Mouse (Mus musculus): ENCODE data around the gene Fam234b. TPM values are rescaled to one million over a fixed set of nuclear protein-coding genes. Genes with fewer than 3 reads are reported as not detected.

Fam234b gene
- total and polyA plus RNA-seq, 2 experiments: 14.8 to 15.1 TPM

- Histone ChIP-seq H3K27ac (replicated peaks; ENCODE audit: insufficient read depth, low read depth, low read length) (no peak overlapping the region), H3K4me1 (ENCODE audit: control insufficient read depth, insufficient read depth, low read length) (no peaks in the 10 kb centered on the region), H3K79me2 (ENCODE audit: control insufficient read depth, insufficient read depth, low read length) (no peaks in the 10 kb centered on the region), H3K36me3 (ENCODE audit: control insufficient read depth, insufficient read depth, low read length) (no peaks in the 10 kb centered on the region), H3K27me3 (ENCODE audit: control insufficient read depth, insufficient read depth, low read length) (no peaks in the 10 kb centered on the region), H3K4me3 (ENCODE audit: insufficient read depth, low read depth, low read length) (no peak overlapping the region), H3K9ac (ENCODE audit: low read depth, low read length) (no peak overlapping the region)
- 59% methylated on average over 24 of the region's 24 CpGs for WGBS
- TF ChIP-seq CTCF (IDR thresholded peaks at IDR 0.05; ENCODE audit: low read depth, low read length) (no peak), POLR2A (IDR thresholded peaks at IDR 0.05; ENCODE audit: extremely low read depth, insufficient read depth, low read length) (no peak)
- no peak for DNase-seq (ENCODE audit: extremely low read depth, low read depth, low spot score)
Observed at GRCm38 (mm10) chr6:135251849-135252727, 54.3 kb downstream of the Fam234b start.

GRCm38 (mm10) chr6:135252728-135253077, 54.9 kb downstream of the Fam234b start:
- Histone ChIP-seq H3K79me2 (ENCODE audit: control insufficient read depth, insufficient read depth, low read length) (no peaks in the 10 kb centered on the region), H3K4me1 (ENCODE audit: control insufficient read depth, insufficient read depth, low read length) (no peaks in the 10 kb centered on the region), H3K36me3 (ENCODE audit: control insufficient read depth, insufficient read depth, low read length) (no peaks in the 10 kb centered on the region), H3K27me3 (ENCODE audit: control insufficient read depth, insufficient read depth, low read length) (no peaks in the 10 kb centered on the region), H3K4me3 (ENCODE audit: insufficient read depth, low read depth, low read length) (no peak overlapping the region), H3K27ac (replicated peaks; ENCODE audit: insufficient read depth, low read depth, low read length) (no peak overlapping the region), H3K9ac (ENCODE audit: low read depth, low read length) (no peak overlapping the region)
- no peak for DNase-seq (ENCODE audit: extremely low read depth, low read depth, low spot score)
- TF ChIP-seq CTCF (IDR thresholded peaks at IDR 0.05; ENCODE audit: low read depth, low read length) (no peak), POLR2A (IDR thresholded peaks at IDR 0.05; ENCODE audit: extremely low read depth, insufficient read depth, low read length) (no peak)
- WGBS: 17% methylated on average over 16 of the region's 16 CpGs

GRCm38 (mm10) chr6:135254153-135254552, 56.4 kb downstream of the Fam234b start, which contains the start of gene Gsg1:
Gene Gsg1 (minus strand): TSS chr6:135254351.
- H3K4me3 ChIP-seq (ENCODE audit: insufficient read depth, low read depth, low read length): no peak within 1 kb of the TSS
- no peaks in the 10 kb centered on the region for H3K36me3 ChIP-seq (ENCODE audit: control insufficient read depth, insufficient read depth, low read length)
- no peaks in the 10 kb centered on the region for H3K4me1 ChIP-seq (ENCODE audit: control insufficient read depth, insufficient read depth, low read length)
- H3K79me2 ChIP-seq (ENCODE audit: control insufficient read depth, insufficient read depth, low read length): no peaks in the 10 kb centered on the region
- 87% methylated on average over 7 of the region's 7 CpGs for WGBS
- H3K27me3 ChIP-seq (ENCODE audit: control insufficient read depth, insufficient read depth, low read length): no peaks in the 10 kb centered on the region
- no peak for DNase-seq (ENCODE audit: extremely low read depth, low read depth, low spot score)
- no peak within 1 kb of the TSS for H3K9ac ChIP-seq (ENCODE audit: low read depth, low read length)
- no peak within 1 kb of the TSS for H3K27ac ChIP-seq (replicated peaks; ENCODE audit: insufficient read depth, low read depth, low read length)
- no peak for TF ChIP-seq CTCF (IDR thresholded peaks at IDR 0.05; ENCODE audit: low read depth, low read length)
- TF ChIP-seq POLR2A (IDR thresholded peaks at IDR 0.05; ENCODE audit: extremely low read depth, insufficient read depth, low read length): no peak

GRCm38 (mm10) chr6:135260435-135260834, 62.7 kb downstream of the Fam234b start:
- H3K4me3 ChIP-seq (ENCODE audit: insufficient read depth, low read depth, low read length): no peak overlapping the region
- H3K9ac ChIP-seq (ENCODE audit: low read depth, low read length): no peak overlapping the region
- H3K27me3 ChIP-seq (ENCODE audit: control insufficient read depth, insufficient read depth, low read length): no peaks in the 10 kb centered on the region
- TF ChIP-seq POLR2A (IDR thresholded peaks at IDR 0.05; ENCODE audit: extremely low read depth, insufficient read depth, low read length) (no peak), CTCF (IDR thresholded peaks at IDR 0.05; ENCODE audit: low read depth, low read length) (0 out of 2 replicates have a peak, but pooled peaks have one; percentile 3)
- H3K36me3 ChIP-seq (ENCODE audit: control insufficient read depth, insufficient read depth, low read length): no peaks in the 10 kb centered on the region
- H3K4me1 ChIP-seq (ENCODE audit: control insufficient read depth, insufficient read depth, low read length): no peaks in the 10 kb centered on the region
- WGBS: 95% methylated on average over 6 of the region's 6 CpGs
- H3K27ac ChIP-seq (replicated peaks; ENCODE audit: insufficient read depth, low read depth, low read length): no peak overlapping the region
- no peaks in the 10 kb centered on the region for H3K79me2 ChIP-seq (ENCODE audit: control insufficient read depth, insufficient read depth, low read length)
- DNase-seq (ENCODE audit: extremely low read depth, low read depth, low spot score): no peak

GRCm38 (mm10) chr6:135261124-135261523, 63.3 kb downstream of the Fam234b start:
- no peak for DNase-seq (ENCODE audit: extremely low read depth, low read depth, low spot score)
- Histone ChIP-seq H3K4me3 (ENCODE audit: insufficient read depth, low read depth, low read length) (no peak overlapping the region), H3K9ac (ENCODE audit: low read depth, low read length) (no peak overlapping the region), H3K4me1 (ENCODE audit: control insufficient read depth, insufficient read depth, low read length) (no peaks in the 10 kb centered on the region), H3K36me3 (ENCODE audit: control insufficient read depth, insufficient read depth, low read length) (no peaks in the 10 kb centered on the region), H3K27me3 (ENCODE audit: control insufficient read depth, insufficient read depth, low read length) (no peaks in the 10 kb centered on the region), H3K79me2 (ENCODE audit: control insufficient read depth, insufficient read depth, low read length) (no peaks in the 10 kb centered on the region), H3K27ac (replicated peaks; ENCODE audit: insufficient read depth, low read depth, low read length) (no peak overlapping the region)
- TF ChIP-seq CTCF (IDR thresholded peaks at IDR 0.05; ENCODE audit: low read depth, low read length) (no peak), POLR2A (IDR thresholded peaks at IDR 0.05; ENCODE audit: extremely low read depth, insufficient read depth, low read length) (no peak)
- 86% methylated on average over 9 of the region's 9 CpGs for WGBS

- H3K27me3 ChIP-seq (ENCODE audit: control insufficient read depth, insufficient read depth, low read length): no peaks in the 10 kb centered on the region
- H3K79me2 ChIP-seq (ENCODE audit: control insufficient read depth, insufficient read depth, low read length): no peaks in the 10 kb centered on the region
- H3K4me1 ChIP-seq (ENCODE audit: control insufficient read depth, insufficient read depth, low read length): no peaks in the 10 kb centered on the region
- H3K36me3 ChIP-seq (ENCODE audit: control insufficient read depth, insufficient read depth, low read length): no peaks in the 10 kb centered on the region
- no peak overlapping the region for H3K27ac ChIP-seq (replicated peaks; ENCODE audit: insufficient read depth, low read depth, low read length)
- no peak for TF ChIP-seq POLR2A (IDR thresholded peaks at IDR 0.05; ENCODE audit: extremely low read depth, insufficient read depth, low read length)
- no peak for TF ChIP-seq CTCF (IDR thresholded peaks at IDR 0.05; ENCODE audit: low read depth, low read length)
- 69% methylated on average over 2 of the region's 2 CpGs for WGBS
- H3K4me3 ChIP-seq (ENCODE audit: insufficient read depth, low read depth, low read length): no peak overlapping the region
- H3K9ac ChIP-seq (ENCODE audit: low read depth, low read length): no peak overlapping the region
- DNase-seq (ENCODE audit: extremely low read depth, low read depth, low spot score): no peak
Observed at GRCm38 (mm10) chr6:135262565-135262964, 64.8 kb downstream of the Fam234b start.
